Mouse (Mus musculus) neural tube, embryonic 13.5 days (tissue): Measurements from ENCODE around the gene Pon3. TPM values are rescaled to one million over a fixed set of nuclear protein-coding genes. Genes with fewer than 3 reads are reported as not detected.

Experiments
- ATAC-seq: fragments of 200-750 bp; cut with Nextera tagmentation; 2 replicates; pipeline ENCODE4 v1.8.0; 2017; ENCODE audit warnings: low read depth, mild to moderate bottlenecking, moderate TSS enrichment, moderate library complexity
- H3K27ac ChIP-seq: fragments of 300-500 bp; sonication (generic); replicated peaks from 2 replicates; pipeline ENCODE4 v1.5.1; 2015; ENCODE audit warnings: moderate library complexity, mild to moderate bottlenecking, inconsistent platforms
- H3K27me3 ChIP-seq: fragments of 300-500 bp; sonication (generic); 2 replicates; pipeline ENCODE4 v1.6.1; 2015; ENCODE audit warnings: mild to moderate bottlenecking, inconsistent platforms
- H3K36me3 ChIP-seq: fragments of 300-500 bp; sonication (generic); 2 replicates; pipeline ENCODE4 v1.6.1; 2015; ENCODE audit warnings: mild to moderate bottlenecking, inconsistent platforms
- H3K4me1 ChIP-seq: fragments of 300-500 bp; sonication (generic); replicated peaks from 2 replicates; pipeline ENCODE4 v1.6.1; 2015; ENCODE audit warnings: inconsistent platforms
- H3K4me2 ChIP-seq: fragments of 300-500 bp; sonication (generic); 2 replicates; pipeline ENCODE4 v1.6.1; 2015; ENCODE audit warnings: inconsistent platforms, mild to moderate bottlenecking, moderate library complexity
- H3K4me3 ChIP-seq: fragments of 300-500 bp; sonication (generic); 2 replicates; pipeline ENCODE4 v1.5.1; 2015; ENCODE audit warnings: mild to moderate bottlenecking, inconsistent platforms
- H3K9ac ChIP-seq: fragments of 300-500 bp; sonication (generic); 2 replicates; pipeline ENCODE4 v1.6.1; 2015; ENCODE audit warnings: moderate library complexity, mild to moderate bottlenecking, inconsistent platforms
- H3K9me3 ChIP-seq: fragments of 300-500 bp; sonication (generic); 2 replicates; pipeline ENCODE4 v1.6.1; 2016; ENCODE audit warnings: inconsistent platforms
- WGBS: fragments of 180-500 bp; shearing (Covaris S2); methylation state at CpG from one replicate; pipeline ENCODE4 v1.1.7; 2015; 5-methylcytosine and 5-hydroxymethylcytosine counted together
- polyA plus RNA-seq: library from polyadenylated mRNA; unstranded; fragments of >200 nt; fragmentation: Nextera tagmentation; extraction: Ambion mirVana; gene quantifications from 2 replicates; pipeline ENCODE4 v1.2.1, GENCODE M21; 2015

Gene Pon3
- polyA plus RNA-seq, 1 experiment from 2014 or later, result 5.3 TPM

DNA sequence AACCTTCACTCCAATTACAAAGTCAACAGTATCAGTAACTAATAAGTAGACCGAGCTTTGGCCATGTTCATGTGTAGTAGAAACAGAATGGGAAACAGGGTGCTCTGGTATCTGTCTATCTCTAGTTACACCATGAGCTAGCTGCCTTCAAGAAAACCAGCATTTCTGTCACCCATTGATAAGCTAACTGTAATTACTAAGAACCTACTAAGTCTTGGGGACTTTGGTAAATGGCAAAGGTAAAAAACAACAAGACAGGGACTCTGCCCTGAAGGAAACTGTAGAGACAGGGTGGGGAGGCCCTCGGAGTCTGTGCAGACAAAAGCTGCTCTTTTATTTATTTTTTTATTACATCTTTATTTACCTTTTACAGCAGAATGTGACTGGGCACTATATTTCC lies 31.3 kb upstream of the Pon3 start:
- Histone ChIP-seq H3K9ac (no peak overlapping the region), H3K36me3 (no peaks in the 10 kb centered on the region)
- 91% methylated on average over 2 of the region's 2 CpGs for WGBS

DNA sequence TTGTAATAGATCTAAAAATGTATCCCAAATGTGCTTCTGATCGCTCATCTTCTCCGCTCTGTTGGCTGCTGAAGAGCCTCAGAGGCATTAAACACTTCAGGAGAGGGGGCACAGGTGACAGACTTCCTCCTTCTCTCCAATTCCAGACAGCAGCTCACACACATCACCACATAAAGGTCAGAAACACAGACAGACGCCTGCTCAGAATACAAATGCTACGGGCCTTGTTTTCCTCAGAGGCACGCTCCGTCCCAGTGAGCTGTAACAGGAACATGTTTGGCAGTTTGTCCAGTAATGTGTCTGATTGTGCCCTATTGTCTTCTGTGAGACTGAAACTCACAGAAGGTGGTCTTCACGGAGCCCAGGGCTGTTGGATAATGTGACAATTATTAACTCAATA lies 26.3 kb upstream of the Pon3 start:
- H3K4me3 ChIP-seq, result no peak overlapping the region
- 0 out of 2 replicates have a peak overlapping the region, but pooled peaks have one; percentile 10 for H3K27ac ChIP-seq
- ATAC-seq, result no peak
- no peaks in the 10 kb centered on the region for H3K9me3 ChIP-seq
- no peaks in the 10 kb centered on the region for H3K36me3 ChIP-seq
- WGBS, result 34% methylated on average over 7 of the region's 7 CpGs
- H3K27me3 ChIP-seq, result no peaks in the 10 kb centered on the region
- peaks cover 18% of the 10 kb centered on the region for H3K4me1 ChIP-seq
- no peak overlapping the region for H3K9ac ChIP-seq
- H3K4me2 ChIP-seq, result no peak overlapping the region

More for the DNA sequence above, 31.3 kb upstream of the Pon3 start:
- Histone ChIP-seq H3K27me3 (no peaks in the 10 kb centered on the region), H3K4me3 (no peak overlapping the region), H3K27ac (no peak overlapping the region), H3K4me2 (no peak overlapping the region), H3K4me1 (peaks cover 27% of the 10 kb centered on the region), H3K9me3 (no peaks in the 10 kb centered on the region)
- ATAC-seq, result no peak

DNA sequence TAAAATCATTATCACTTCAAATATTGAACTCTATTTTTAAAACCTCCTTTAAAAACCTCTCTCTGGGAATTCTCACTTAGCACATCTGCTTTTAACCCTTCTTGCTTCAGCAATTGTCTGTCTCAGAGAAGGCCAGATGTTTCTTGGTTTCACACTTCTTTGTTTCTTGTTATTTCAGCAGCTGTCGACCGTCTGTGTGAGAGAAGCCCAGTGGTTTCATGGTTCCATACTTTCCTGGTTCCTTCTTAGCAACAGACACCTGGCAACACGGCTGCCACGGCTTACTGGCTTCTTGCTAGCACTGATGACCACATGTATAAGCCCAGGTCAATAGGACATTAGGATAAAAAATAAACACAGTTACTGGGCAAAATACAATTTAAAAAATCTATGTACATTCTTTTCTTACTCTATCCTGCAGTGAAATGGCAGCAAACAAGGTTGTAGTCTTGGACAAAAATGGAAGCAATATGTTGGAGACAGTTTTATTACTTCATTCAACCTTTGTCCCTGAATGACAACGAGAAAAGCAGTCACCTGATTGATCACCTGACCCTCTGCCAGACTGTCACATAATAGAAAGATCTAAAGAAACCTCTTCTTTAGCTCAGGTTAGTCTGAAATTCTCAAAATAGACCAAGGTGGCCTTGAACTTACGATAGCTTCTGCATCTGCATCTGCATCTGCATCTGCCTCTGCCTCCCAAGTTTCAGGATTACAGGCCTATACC lies 24.7 kb upstream of the Pon3 start:
- H3K36me3 ChIP-seq, result peaks cover 5% of the 10 kb centered on the region; the same call in 1 of the 2 replicates
- WGBS, result 57% methylated on average over 6 of the region's 6 CpGs
- H3K4me3 ChIP-seq, result no peak overlapping the region
- H3K4me1 ChIP-seq, result peaks cover 18% of the 10 kb centered on the region
- ATAC-seq, result no peak
- H3K27ac ChIP-seq, result no peak overlapping the region
- H3K9me3 ChIP-seq, result no peaks in the 10 kb centered on the region
- no peak overlapping the region for H3K9ac ChIP-seq
- no peak overlapping the region for H3K4me2 ChIP-seq
- H3K27me3 ChIP-seq, result no peaks in the 10 kb centered on the region

DNA sequence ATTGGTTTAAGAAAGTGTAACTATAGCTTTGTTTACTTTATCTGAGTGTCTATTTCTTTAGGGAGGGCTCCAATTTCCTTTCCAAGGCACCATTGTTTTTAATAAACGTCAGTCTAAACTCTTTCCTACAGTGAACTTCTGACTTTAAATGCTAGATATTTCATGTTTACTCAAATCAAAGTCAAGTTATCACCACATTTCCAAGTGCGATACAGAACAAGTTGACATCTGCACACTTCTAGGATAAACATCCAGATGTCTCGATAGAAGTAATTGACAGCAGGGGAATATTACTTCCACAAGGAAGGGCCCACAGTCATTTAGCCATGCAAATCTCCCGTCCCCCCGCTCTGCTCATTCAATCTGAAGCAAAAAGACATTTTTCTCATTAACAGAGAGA lies 21.9 kb upstream of the Pon3 start:
- no peak overlapping the region for H3K9ac ChIP-seq
- peaks cover 5% of the 10 kb centered on the region; the same call in 1 of the 2 replicates for H3K36me3 ChIP-seq

DNA sequence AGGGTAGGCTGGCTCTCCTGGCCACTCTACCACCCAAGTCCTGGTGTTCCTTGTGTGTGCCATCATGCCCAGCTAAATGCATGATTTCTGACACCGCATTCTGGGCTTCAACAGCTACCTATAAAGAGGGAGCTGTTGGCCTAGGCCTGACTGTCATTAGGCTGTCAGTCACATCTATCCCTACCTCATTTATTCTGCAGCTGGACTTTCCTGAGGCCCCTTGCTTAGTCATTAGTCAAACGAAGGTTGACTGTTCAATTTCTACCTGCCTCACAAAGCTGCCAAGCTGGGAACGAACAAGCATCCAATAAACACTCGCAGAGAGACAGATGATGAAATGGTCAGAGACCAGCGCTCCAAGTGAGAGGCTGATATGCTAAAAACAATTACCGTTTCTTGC lies 13.6 kb upstream of the Pon3 start:
- no peak overlapping the region for H3K27ac ChIP-seq
- H3K27me3 ChIP-seq, result no peaks in the 10 kb centered on the region
- no peak overlapping the region for H3K4me3 ChIP-seq
- ATAC-seq, result no peak
- H3K9me3 ChIP-seq, result no peaks in the 10 kb centered on the region
- H3K9ac ChIP-seq, result no peak overlapping the region
- H3K36me3 ChIP-seq, result 0 out of 2 replicates have a peak, but pooled peaks cover 6% of the 10 kb centered on the region
- H3K4me1 ChIP-seq, result no peaks in the 10 kb centered on the region
- H3K4me2 ChIP-seq, result no peak overlapping the region
- 87% methylated on average over 6 of the region's 6 CpGs for WGBS

More for the DNA sequence above, 21.9 kb upstream of the Pon3 start:
- Histone ChIP-seq H3K9me3 (no peaks in the 10 kb centered on the region), H3K27me3 (no peaks in the 10 kb centered on the region), H3K4me3 (no peak overlapping the region), H3K27ac (no peak overlapping the region), H3K4me1 (peaks cover 17% of the 10 kb centered on the region), H3K4me2 (no peak overlapping the region)
- WGBS, result 61% methylated on average over 5 of the region's 5 CpGs
- ATAC-seq, result no peak

DNA sequence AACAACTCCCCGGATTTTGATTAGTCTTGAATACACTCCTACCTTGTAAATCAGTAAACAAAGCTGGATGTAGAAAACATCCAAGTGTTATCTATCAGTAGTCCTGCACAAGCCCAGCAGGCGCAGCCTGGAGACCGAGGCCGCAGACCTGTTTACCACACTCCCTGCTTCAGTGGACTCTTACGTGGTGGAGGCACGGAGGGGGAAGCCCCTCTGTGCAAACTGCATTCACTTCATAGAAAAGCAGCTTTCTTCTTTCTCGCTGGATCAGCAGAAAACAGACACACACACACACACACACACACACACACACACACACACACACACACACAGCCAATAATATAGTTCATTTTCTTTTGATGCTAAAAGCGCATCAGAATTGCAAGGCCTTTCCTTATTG lies 8.7 kb upstream of the Pon3 start:
- no peaks in the 10 kb centered on the region for H3K36me3 ChIP-seq
- no peak overlapping the region for H3K4me2 ChIP-seq
- no peak overlapping the region for H3K27ac ChIP-seq
- H3K9ac ChIP-seq, result no peak overlapping the region
- no peaks in the 10 kb centered on the region for H3K27me3 ChIP-seq
- 77% methylated on average over 8 of the region's 8 CpGs for WGBS
- no peak overlapping the region for H3K4me3 ChIP-seq
- no peaks in the 10 kb centered on the region for H3K9me3 ChIP-seq
- ATAC-seq, result no peak
- H3K4me1 ChIP-seq, result no peaks in the 10 kb centered on the region

DNA sequence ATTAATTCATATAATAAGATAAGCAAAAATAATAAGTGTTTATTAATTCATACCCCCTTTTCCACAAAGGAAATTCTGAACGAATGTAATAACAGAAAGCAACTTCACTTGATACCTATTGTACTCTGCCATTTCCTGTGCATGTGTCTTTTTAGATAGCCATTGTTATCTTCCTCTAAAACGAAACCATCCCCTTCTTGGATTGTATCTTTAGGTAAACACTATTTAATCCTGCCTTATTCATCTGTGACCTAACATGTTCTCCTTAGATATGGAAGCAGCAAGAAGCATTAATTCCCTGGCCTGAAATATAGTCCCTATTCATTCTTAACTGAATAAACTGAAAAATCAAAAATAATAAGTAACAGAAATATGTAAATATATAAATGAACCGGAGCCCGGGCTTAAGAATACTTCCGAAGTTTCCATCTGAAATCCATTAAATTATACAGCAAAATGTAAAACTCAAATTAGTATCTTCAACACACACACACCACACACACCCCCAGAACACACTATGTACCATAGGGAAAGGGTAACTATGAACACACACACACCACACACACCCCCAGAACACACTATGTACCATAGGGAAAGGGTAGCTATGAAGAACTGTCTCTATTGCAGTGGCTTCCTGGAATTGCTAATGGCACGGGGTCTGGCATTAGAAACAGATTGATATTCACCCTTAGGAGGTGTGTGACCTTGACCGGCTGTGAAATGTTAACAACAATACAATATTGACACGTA lies 7.3 kb upstream of the Pon3 start:
- H3K4me1 ChIP-seq, result no peaks in the 10 kb centered on the region
- H3K9ac ChIP-seq, result no peak overlapping the region
- no peak overlapping the region for H3K27ac ChIP-seq
- no peak overlapping the region for H3K4me3 ChIP-seq
- H3K36me3 ChIP-seq, result no peaks in the 10 kb centered on the region
- H3K27me3 ChIP-seq, result no peaks in the 10 kb centered on the region
- WGBS, result 82% methylated on average over 8 of the region's 8 CpGs
- no peaks in the 10 kb centered on the region for H3K9me3 ChIP-seq
- H3K4me2 ChIP-seq, result no peak overlapping the region
- ATAC-seq, result no peak

DNA sequence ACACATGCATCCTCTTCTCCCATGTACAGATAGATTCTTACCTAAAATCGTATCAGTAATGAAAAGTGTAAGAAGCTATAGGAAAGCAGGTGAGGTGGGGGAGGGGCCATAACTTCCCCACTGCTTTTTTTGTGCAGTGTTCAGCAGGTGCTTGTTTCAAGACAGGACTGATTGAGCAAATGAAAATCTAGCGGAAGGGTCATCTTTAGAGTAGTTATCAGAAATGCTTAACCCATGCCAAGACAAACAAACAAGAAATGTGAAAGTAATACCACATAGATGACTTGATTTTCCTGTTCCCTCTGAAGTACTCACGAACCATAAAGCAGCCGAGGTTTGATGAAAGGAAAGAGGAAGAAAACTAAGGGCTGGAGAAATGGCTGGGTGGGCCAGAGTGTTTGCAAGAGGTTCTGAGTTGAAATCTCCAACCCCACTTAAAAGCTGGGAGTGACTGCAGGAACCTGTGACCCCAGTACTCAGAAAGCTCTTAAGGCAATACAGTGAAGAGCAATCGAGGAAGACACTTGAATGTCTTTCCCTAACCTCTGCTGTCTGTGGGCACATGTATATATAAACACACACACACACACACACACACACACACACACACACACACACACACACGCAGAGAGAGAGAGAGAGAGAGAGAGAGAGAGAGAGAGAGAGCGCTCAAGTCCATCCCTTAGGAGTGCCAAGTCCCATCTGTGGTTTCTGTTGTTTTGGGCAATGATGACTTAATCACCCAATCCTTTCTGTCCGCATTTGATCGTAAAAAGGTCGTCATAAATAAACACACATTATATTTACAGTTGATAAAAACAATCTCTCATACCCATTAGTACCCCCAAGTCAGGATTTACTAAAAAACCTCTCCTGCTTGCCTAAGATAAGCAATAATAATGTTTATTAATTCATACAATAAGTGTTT lies 6.5 kb upstream of the Pon3 start:
- Histone ChIP-seq H3K27ac (no peak overlapping the region), H3K27me3 (no peaks in the 10 kb centered on the region), H3K4me3 (no peak overlapping the region), H3K36me3 (no peaks in the 10 kb centered on the region), H3K4me1 (no peaks in the 10 kb centered on the region), H3K9ac (no peak overlapping the region), H3K4me2 (no peak overlapping the region), H3K9me3 (no peaks in the 10 kb centered on the region)
- ATAC-seq, result no peak
- 70% methylated on average over 9 of the region's 10 CpGs for WGBS

DNA sequence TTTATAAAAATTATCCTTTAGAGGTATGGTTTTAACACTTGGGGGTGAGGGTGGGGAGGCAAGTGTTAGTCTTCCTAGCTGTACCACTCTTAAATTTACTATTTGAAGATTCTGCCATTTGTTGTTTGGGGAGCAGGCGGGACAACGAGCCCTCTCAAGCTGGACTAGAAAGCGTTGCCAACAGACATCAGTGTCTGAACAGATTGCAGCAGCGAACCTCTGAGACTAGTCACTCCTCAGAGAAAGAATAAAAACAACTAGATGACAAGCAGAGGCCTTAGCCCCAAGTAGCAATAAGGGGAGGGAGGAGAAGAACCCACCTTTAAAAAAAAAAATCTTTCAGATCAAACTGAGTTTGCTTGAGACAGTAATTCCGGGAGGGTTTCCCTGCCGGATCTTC lies 795 bp downstream of the Pon3 start:
- 61% methylated on average over 6 of the region's 6 CpGs for WGBS
- no peaks in the 10 kb centered on the region for H3K36me3 ChIP-seq
- no peak overlapping the region for H3K9ac ChIP-seq
- peak overlapping the region; percentile 49 for H3K4me2 ChIP-seq
- peak overlapping the region; percentile 19; the same call in 1 of the 2 replicates for H3K4me3 ChIP-seq
- no peak overlapping the region for H3K27ac ChIP-seq
- no peak for ATAC-seq
- H3K4me1 ChIP-seq, result 0 out of 2 replicates have a peak, but pooled peaks cover 5% of the 10 kb centered on the region
- H3K9me3 ChIP-seq, result no peaks in the 10 kb centered on the region
- H3K27me3 ChIP-seq, result no peaks in the 10 kb centered on the region

DNA sequence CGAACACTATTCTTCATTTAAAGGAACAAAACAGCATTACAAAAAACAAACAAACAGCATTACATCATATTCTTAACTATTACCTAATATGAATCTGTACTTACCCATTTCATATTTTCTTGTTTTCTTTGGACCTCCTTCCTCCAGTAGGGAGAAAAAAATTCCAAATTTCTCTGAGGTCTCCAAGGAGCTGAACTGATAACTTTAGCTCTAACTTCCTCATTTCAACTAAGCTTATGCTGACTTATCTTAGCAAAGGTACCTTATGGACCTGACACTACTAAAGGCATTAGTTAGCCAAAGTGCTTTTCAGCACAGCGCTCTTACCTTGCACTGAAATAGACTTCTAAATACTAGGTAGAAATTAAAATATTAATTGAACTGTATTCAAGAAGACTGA lies 1.2 kb downstream of the Pon3 start:
- no peaks in the 10 kb centered on the region for H3K27me3 ChIP-seq
- H3K36me3 ChIP-seq, result no peaks in the 10 kb centered on the region
- no peak overlapping the region for H3K9ac ChIP-seq
- no peak overlapping the region for H3K27ac ChIP-seq
- WGBS, result 94% methylated on average over 2 of the region's 2 CpGs
- no peak overlapping the region for H3K4me2 ChIP-seq
- H3K9me3 ChIP-seq, result no peaks in the 10 kb centered on the region
- no peak overlapping the region for H3K4me3 ChIP-seq
- no peak for ATAC-seq
- 0 out of 2 replicates have a peak, but pooled peaks cover 5% of the 10 kb centered on the region for H3K4me1 ChIP-seq

DNA sequence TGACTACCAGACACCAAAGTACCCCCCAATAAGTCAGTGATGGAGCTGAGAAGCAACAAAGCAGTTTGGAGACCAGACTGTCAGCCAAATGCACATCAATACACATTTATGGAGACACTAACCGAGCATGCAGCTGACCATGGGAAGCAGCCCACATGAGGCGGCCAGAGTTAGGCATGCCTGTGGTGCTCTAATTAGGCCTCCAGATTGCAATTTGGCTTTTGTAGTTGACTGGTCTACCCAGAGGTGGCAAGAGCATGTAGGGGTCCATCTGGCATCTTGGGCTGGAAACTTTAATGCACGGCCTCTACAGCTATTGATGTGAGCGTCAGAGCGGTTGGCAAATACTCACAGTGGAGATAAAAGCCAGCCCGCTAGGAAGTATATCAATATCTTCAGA lies 10.2 kb downstream of the Pon3 start:
- H3K27ac ChIP-seq, result no peak overlapping the region
- no peaks in the 10 kb centered on the region for H3K36me3 ChIP-seq
- ATAC-seq, result no peak
- no peaks in the 10 kb centered on the region for H3K27me3 ChIP-seq
- no peak overlapping the region for H3K4me2 ChIP-seq
- 89% methylated on average over 6 of the region's 6 CpGs for WGBS
- no peaks in the 10 kb centered on the region for H3K4me1 ChIP-seq
- no peak overlapping the region for H3K9ac ChIP-seq
- H3K9me3 ChIP-seq, result no peaks in the 10 kb centered on the region
- H3K4me3 ChIP-seq, result no peak overlapping the region

DNA sequence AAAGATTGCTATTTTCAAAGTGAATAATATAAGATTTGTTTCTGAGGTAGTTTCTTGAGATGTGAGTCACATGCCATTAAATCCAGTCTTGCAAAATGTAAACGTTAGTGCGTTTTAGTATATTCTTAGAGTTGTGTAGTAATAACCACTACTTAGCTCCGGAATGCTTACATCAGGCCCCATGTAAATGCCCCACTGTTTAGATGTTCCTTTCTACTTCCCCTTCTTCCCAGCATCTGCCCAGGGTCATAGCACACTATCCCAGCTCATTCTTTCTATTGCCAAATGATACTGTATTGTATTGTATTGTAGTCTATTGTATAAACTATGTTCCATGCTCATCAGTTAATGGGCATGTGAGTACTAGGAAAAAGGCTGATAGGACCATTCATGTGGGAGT lies 17.3 kb downstream of the Pon3 start:
- no peak overlapping the region for H3K27ac ChIP-seq
- H3K4me1 ChIP-seq, result no peaks in the 10 kb centered on the region
- H3K4me2 ChIP-seq, result no peak overlapping the region
- no peak overlapping the region for H3K4me3 ChIP-seq
- no peak overlapping the region for H3K9ac ChIP-seq
- H3K9me3 ChIP-seq, result no peaks in the 10 kb centered on the region
- no peaks in the 10 kb centered on the region for H3K27me3 ChIP-seq
- ATAC-seq, result no peak
- no peaks in the 10 kb centered on the region for H3K36me3 ChIP-seq
- 94% methylated on average over 3 of the region's 3 CpGs for WGBS
